Mouse (Mus musculus): ENCODE data around the gene Pex6. TPM values are rescaled to one million over a fixed set of nuclear protein-coding genes. Genes with fewer than 3 reads are reported as not detected.

Gene Pex6
- polyA plus RNA-seq, 1 experiment from 2014 or later = 10.5 TPM

DNA sequence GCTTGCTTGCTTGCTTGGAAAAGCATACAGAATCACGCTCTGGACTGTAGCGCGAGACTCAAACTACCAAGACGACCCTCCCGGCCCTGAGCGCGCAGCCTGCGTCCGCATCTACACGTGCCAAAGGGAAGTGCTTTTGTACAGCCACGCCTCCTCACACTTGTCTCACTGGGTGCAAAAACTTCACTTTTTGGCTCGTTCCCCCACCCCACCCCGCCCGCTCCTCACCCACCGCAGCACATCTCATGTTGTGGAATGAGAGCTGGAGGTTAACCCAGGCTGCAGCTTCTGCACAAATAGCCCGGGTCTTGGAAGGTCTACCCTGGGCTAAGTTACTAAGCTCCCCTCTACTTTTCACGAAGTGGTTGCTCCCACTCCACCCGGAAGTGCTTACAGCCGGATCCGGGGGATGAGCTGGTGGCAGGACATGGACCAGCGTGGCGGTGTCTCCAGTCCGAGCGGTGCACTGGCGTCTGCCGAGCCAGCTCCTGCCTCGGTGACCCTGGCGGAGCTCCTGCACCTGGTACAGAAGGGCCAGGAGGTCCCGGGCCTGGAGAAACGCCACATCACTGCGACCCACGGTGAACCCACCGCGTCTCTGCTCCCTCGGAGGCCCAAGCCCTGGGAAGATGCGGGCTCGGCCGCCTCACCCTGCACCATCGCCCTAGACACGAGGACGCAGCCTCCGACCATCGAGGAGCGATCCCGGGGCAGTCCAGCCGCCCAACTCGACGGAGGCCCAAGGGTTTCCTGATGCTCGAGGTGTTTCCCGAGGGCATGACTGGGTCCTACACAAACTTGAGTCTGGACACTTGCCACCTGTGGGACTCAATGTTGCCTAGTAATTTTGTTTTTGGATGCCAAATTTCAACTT lies 61.4 kb downstream of the Pex6 start, which contains the start of gene 2310039H08Rik:
2310039H08Rik (plus strand) TSS at position 232 of the 874 bp plus-strand sequence.
- peak; percentile 80 for ATAC-seq (ENCODE audit: insufficient number of reproducible peaks, insufficient read depth, low FRiP score, low read depth)
- H3K27ac ChIP-seq (replicated peaks in 1 of 2; ENCODE audit: control insufficient read depth in 1 of 2, insufficient read depth in 1 of 2, low read depth in 2 of 2, low read length in 2 of 2) = peak within 1 kb of the TSS; percentile 67 to 76
- H3K9ac ChIP-seq (ENCODE audit: low read length) = peak within 1 kb of the TSS; percentile 88

DNA sequence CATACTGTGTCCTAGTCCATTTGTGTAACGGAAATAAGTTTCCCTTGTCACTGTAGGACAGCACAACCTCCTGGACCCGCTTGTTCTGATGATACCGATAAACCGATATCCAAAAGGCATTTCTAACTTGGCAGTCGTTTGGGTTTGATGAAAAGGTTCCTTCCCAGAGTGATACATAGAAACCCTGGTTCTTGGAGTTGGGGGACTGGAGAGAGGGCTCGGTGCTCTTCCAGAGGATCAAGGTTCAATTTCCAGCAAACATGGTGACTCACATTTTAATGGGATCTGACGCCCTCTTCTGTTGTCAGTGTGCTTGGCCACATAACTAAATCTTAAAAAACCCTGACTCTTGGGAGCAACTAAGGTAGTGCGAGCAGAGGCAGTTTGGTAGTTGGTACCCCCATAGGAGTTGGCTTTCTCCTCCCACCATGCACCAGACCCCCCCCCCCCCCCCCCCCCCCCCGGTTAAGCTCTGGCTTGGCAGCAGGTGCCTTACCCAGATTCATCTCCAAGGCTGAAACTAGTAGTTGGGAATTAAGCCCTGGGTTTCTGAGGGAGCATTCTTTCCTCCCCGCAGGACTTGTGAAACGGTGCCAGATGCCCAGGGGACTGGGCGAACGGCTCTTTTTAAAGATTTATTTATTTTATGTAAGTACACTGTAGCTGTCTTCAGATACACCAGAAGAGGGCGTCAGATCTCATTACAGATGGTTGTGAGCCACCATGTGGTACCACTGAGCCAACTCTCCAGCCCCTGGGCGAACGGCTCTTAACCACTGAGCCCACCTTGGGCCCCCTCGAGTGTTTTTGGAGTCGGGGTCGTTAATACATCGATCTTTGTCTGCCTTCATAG lies 62.2 kb downstream of the Pex6 start:
- Histone ChIP-seq H3K9me3 (ENCODE audit: control insufficient read depth, low read length) (no peaks in the 10 kb centered on the region), H3K4me3 (ENCODE audit: control insufficient read depth in 1 of 2, insufficient read depth in 1 of 2, low read depth in 1 of 2, low read length in 2 of 2) (peak overlapping the region; percentile 75 to 81), H3K27me3 (ENCODE audit: control insufficient read depth, insufficient read depth, low read length) (no peaks in the 10 kb centered on the region), H3K27ac (replicated peaks in 1 of 2; ENCODE audit: control insufficient read depth in 1 of 2, insufficient read depth in 1 of 2, low read depth in 2 of 2, low read length in 2 of 2) (peak overlapping the region; percentile 49 to 76; a peak in 3 of 4 replicates), H3K9ac (ENCODE audit: low read length) (peak overlapping the region; percentile 88), H3K4me2 (ENCODE audit: low read length) (peak overlapping the region; percentile 68), H3K36me3 (ENCODE audit: control insufficient read depth, insufficient read depth, low read length) (peaks cover 43% of the 10 kb centered on the region), H3K4me1 (ENCODE audit: control insufficient read depth in 2 of 2, insufficient read depth in 2 of 2, low read length in 2 of 2) (peaks cover 3 to 14% of the 10 kb centered on the region in 2 experiments)
- 9% methylated on average over 19 of the region's 20 CpGs for WGBS
- ATAC-seq (ENCODE audit: insufficient number of reproducible peaks, insufficient read depth, low FRiP score, low read depth) = no peak; the same call in 1 of the 2 replicates

More for the DNA sequence above, 61.4 kb downstream of the Pex6 start, which contains the start of gene 2310039H08Rik:
- under 1% methylated on average over 50 of the region's 50 CpGs for WGBS
- peak within 1 kb of the TSS; percentile 68 for H3K4me2 ChIP-seq (ENCODE audit: low read length)
- H3K4me1 ChIP-seq (ENCODE audit: control insufficient read depth in 2 of 2, insufficient read depth in 2 of 2, low read length in 2 of 2) = peaks cover 3 to 14% of the 10 kb centered on the region in 2 experiments
- H3K36me3 ChIP-seq (ENCODE audit: control insufficient read depth, insufficient read depth, low read length) = peaks cover 34% of the 10 kb centered on the region
- H3K4me3 ChIP-seq (ENCODE audit: control insufficient read depth in 1 of 2, insufficient read depth in 1 of 2, low read depth in 1 of 2, low read length in 2 of 2) = peak within 1 kb of the TSS; percentile 75 to 81
- H3K9me3 ChIP-seq (ENCODE audit: control insufficient read depth, low read length) = no peaks in the 10 kb centered on the region
- no peaks in the 10 kb centered on the region for H3K27me3 ChIP-seq (ENCODE audit: control insufficient read depth, insufficient read depth, low read length)

DNA sequence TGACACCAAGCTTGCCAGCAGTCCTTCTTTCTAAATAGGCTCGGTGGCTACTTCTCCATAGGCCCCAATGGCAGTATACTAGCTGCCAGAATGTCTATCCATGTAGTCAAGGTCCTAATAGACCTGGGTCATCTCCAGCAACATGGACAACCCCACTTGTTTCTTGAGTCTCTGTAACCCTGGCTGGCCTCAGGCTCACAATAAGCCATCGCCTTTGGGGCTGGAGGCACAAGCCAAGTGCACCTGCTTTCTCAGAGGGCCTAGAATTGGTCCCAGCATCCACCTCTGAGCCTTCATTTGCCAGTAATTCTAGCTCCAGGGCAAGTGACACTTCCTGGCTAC lies 62.8 kb downstream of the Pex6 start:
- WGBS = 63% methylated on average over 2 of the region's 2 CpGs
- no peak for ATAC-seq (ENCODE audit: insufficient number of reproducible peaks, insufficient read depth, low FRiP score, low read depth)
- Histone ChIP-seq H3K36me3 (ENCODE audit: control insufficient read depth, insufficient read depth, low read length) (peaks cover 49% of the 10 kb centered on the region), H3K9me3 (ENCODE audit: control insufficient read depth, low read length) (no peaks in the 10 kb centered on the region), H3K4me1 (ENCODE audit: control insufficient read depth in 2 of 2, insufficient read depth in 2 of 2, low read length in 2 of 2) (peaks cover 3 to 14% of the 10 kb centered on the region in 2 experiments), H3K27me3 (ENCODE audit: control insufficient read depth, insufficient read depth, low read length) (no peaks in the 10 kb centered on the region), H3K27ac (replicated peaks in 1 of 2; ENCODE audit: control insufficient read depth in 1 of 2, insufficient read depth in 1 of 2, low read depth in 2 of 2, low read length in 2 of 2) (no peak overlapping the region), H3K9ac (ENCODE audit: low read length) (no peak overlapping the region; the same call in 1 of the 2 replicates), H3K4me2 (ENCODE audit: low read length) (peak overlapping the region; percentile 68; the same call in 1 of the 2 replicates), H3K4me3 (ENCODE audit: control insufficient read depth in 1 of 2, insufficient read depth in 1 of 2, low read depth in 1 of 2, low read length in 2 of 2) (no peak overlapping the region; a peak in 1 of 4 replicates)

DNA sequence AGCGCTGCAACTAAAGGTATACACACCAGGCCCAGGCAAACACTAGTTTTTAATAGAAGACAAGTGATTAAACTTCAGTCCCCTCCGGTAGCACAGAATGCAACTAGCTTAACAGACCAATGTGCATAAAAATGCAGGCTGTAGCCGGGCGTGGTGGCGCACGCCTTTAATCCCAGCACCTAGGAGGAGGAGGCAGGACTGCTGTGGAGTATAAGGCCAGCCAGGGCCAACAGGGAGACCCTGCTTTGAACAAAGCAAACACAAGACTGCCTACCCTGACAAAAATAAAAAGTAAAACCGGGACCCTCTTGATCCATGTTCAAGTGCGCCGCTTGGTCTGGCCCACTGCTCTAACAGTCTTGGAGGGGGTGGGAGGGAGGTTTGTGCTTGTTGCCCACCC lies 63.8 kb downstream of the Pex6 start:
- WGBS = 98% methylated on average over 9 of the region's 9 CpGs
- H3K36me3 ChIP-seq (ENCODE audit: control insufficient read depth, insufficient read depth, low read length) = peaks cover 58% of the 10 kb centered on the region
- no peak for ATAC-seq (ENCODE audit: insufficient number of reproducible peaks, insufficient read depth, low FRiP score, low read depth)
- H3K4me1 ChIP-seq (ENCODE audit: control insufficient read depth in 2 of 2, insufficient read depth in 2 of 2, low read length in 2 of 2) = peaks cover 3 to 14% of the 10 kb centered on the region in 2 experiments
- H3K4me3 ChIP-seq (ENCODE audit: control insufficient read depth in 1 of 2, insufficient read depth in 1 of 2, low read depth in 1 of 2, low read length in 2 of 2) = no peak overlapping the region
- H3K27ac ChIP-seq (replicated peaks in 1 of 2; ENCODE audit: control insufficient read depth in 1 of 2, insufficient read depth in 1 of 2, low read depth in 2 of 2, low read length in 2 of 2) = no peak overlapping the region
- no peak overlapping the region for H3K4me2 ChIP-seq (ENCODE audit: low read length)
- no peaks in the 10 kb centered on the region for H3K9me3 ChIP-seq (ENCODE audit: control insufficient read depth, low read length)
- no peak overlapping the region for H3K9ac ChIP-seq (ENCODE audit: low read length)
- H3K27me3 ChIP-seq (ENCODE audit: control insufficient read depth, insufficient read depth, low read length) = no peaks in the 10 kb centered on the region

Other genes starting within 250 kb of the Pex6 start
- gene Ttbk1, start 223.8 kb upstream of the Pex6 start, polyA plus RNA-seq (2014; fragmentation: Nextera tagmentation; extraction: Ambion mirVana) = 0.16 and 0.18 TPM in 2 replicates
- gene Dnph1, start 214.8 kb upstream of the Pex6 start, polyA plus RNA-seq (2014; fragmentation: Nextera tagmentation; extraction: Ambion mirVana) = 25.8 and 26.4 TPM in 2 replicates
- gene Cul9, start 165.1 kb upstream of the Pex6 start, polyA plus RNA-seq (2014; fragmentation: Nextera tagmentation; extraction: Ambion mirVana) = 4.6 and 5.1 TPM in 2 replicates
- gene Srf, start 155.3 kb upstream of the Pex6 start, polyA plus RNA-seq (2014; fragmentation: Nextera tagmentation; extraction: Ambion mirVana) = 15.6 and 17.8 TPM in 2 replicates
- 12.8 and 21.3 TPM in 2 replicates for gene Ptk7, start 82.0 kb upstream of the Pex6 start, polyA plus RNA-seq (2014; fragmentation: Nextera tagmentation; extraction: Ambion mirVana)
- gene Klc4, start 65.4 kb upstream of the Pex6 start, polyA plus RNA-seq (2014; fragmentation: Nextera tagmentation; extraction: Ambion mirVana) = 20.3 and 21.4 TPM in 2 replicates
- gene Mrpl2, start 65.2 kb upstream of the Pex6 start, polyA plus RNA-seq (2014; fragmentation: Nextera tagmentation; extraction: Ambion mirVana) = 116 and 122 TPM in 2 replicates
- 31.3 and 34.3 TPM in 2 replicates for gene Cul7, start 61.1 kb upstream of the Pex6 start, polyA plus RNA-seq (2014; fragmentation: Nextera tagmentation; extraction: Ambion mirVana)
- 33.9 and 36.9 TPM in 2 replicates for gene Rrp36, start 37.1 kb upstream of the Pex6 start, polyA plus RNA-seq (2014; fragmentation: Nextera tagmentation; extraction: Ambion mirVana)
- gene Mea1, start 32.7 kb upstream of the Pex6 start, polyA plus RNA-seq (2014; fragmentation: Nextera tagmentation; extraction: Ambion mirVana) = 125 and 129 TPM in 2 replicates
- 145 and 157 TPM in 2 replicates for gene Klhdc3, start 30.5 kb upstream of the Pex6 start, polyA plus RNA-seq (2014; fragmentation: Nextera tagmentation; extraction: Ambion mirVana)
- 42.7 and 46.3 TPM in 2 replicates for gene Ppp2r5d, start 6.4 kb upstream of the Pex6 start, polyA plus RNA-seq (2014; fragmentation: Nextera tagmentation; extraction: Ambion mirVana)
- 1.6 TPM in 2 replicates for gene Gnmt, start 17.7 kb downstream of the Pex6 start, polyA plus RNA-seq (2014; fragmentation: Nextera tagmentation; extraction: Ambion mirVana)
- gene Cnpy3, start 40.8 kb downstream of the Pex6 start, polyA plus RNA-seq (2014; fragmentation: Nextera tagmentation; extraction: Ambion mirVana) = 41.6 and 43.7 TPM in 2 replicates
- gene Ptcra, start 52.2 kb downstream of the Pex6 start, polyA plus RNA-seq (2014; fragmentation: Nextera tagmentation; extraction: Ambion mirVana) = 0.15 TPM in 1 of 2 replicates, not detected in the other
- gene 2310039H08Rik, start 61.2 kb downstream of the Pex6 start, polyA plus RNA-seq (2014; fragmentation: Nextera tagmentation; extraction: Ambion mirVana) = 59.3 and 67.8 TPM in 2 replicates
- gene Rpl7l1, start 71.2 kb downstream of the Pex6 start, polyA plus RNA-seq (2014; fragmentation: Nextera tagmentation; extraction: Ambion mirVana) = 84.6 and 86.7 TPM in 2 replicates
- gene Bicral, start 147.0 kb downstream of the Pex6 start, polyA plus RNA-seq (2014; fragmentation: Nextera tagmentation; extraction: Ambion mirVana) = 6.4 and 7.4 TPM in 2 replicates
- 53.1 and 54.7 TPM in 2 replicates for gene Tbcc, start 179.2 kb downstream of the Pex6 start, polyA plus RNA-seq (2014; fragmentation: Nextera tagmentation; extraction: Ambion mirVana)
- gene Prph2, start 199.0 kb downstream of the Pex6 start, polyA plus RNA-seq (2014; fragmentation: Nextera tagmentation; extraction: Ambion mirVana) = not detected in 2 replicates